Mouse (Mus musculus) intestine, embryonic 16.5 days (tissue): ENCODE data around the gene Plekhj1. TPM values are rescaled to one million over a fixed set of nuclear protein-coding genes. Genes with fewer than 3 reads are reported as not detected.

Source experiments
- ATAC-seq: fragments of 200-750 bp; cut with Nextera tagmentation; 2 replicates; pipeline ENCODE4 v1.8.0; 2017; ENCODE audit warnings: moderate TSS enrichment, moderate library complexity
- H3K27ac ChIP-seq: fragments of 300-500 bp; sonication (generic); 2 replicates; pipeline ENCODE4 v1.5.1; 2014; ENCODE audit warnings: mild to moderate bottlenecking, low read length
- H3K27me3 ChIP-seq: fragments of 300-500 bp; sonication (generic); replicated peaks from 2 replicates; pipeline ENCODE4 v1.6.1; 2014; ENCODE audit warnings: low read length, control low read depth, mixed read lengths; ENCODE audit not compliant: control insufficient read depth, insufficient read depth
- H3K36me3 ChIP-seq: fragments of 300-500 bp; sonication (generic); 2 replicates; pipeline ENCODE4 v1.6.1; 2014; ENCODE audit warnings: low read length, control low read depth; ENCODE audit not compliant: control insufficient read depth, insufficient read depth
- H3K4me1 ChIP-seq: fragments of 300-500 bp; sonication (generic); 2 replicates; pipeline ENCODE4 v1.6.1; 2014; ENCODE audit warnings: low read length, control low read depth, mixed read lengths; ENCODE audit not compliant: control insufficient read depth, insufficient read depth
- H3K4me2 ChIP-seq: fragments of 300-500 bp; sonication (generic); 2 replicates; pipeline ENCODE4 v1.6.1; 2014; ENCODE audit warnings: low read depth, low read length, control low read depth
- H3K4me3 ChIP-seq: fragments of 300-500 bp; sonication (generic); 2 replicates; pipeline ENCODE4 v1.5.1; 2014; ENCODE audit warnings: mild to moderate bottlenecking, low read length
- H3K9ac ChIP-seq: fragments of 300-500 bp; sonication (generic); 2 replicates; pipeline ENCODE4 v1.6.1; 2014; ENCODE audit warnings: low read depth, low read length
- H3K9me3 ChIP-seq: fragments of 300-500 bp; sonication (generic); 2 replicates; pipeline ENCODE4 v1.6.1; 2016; ENCODE audit warnings: low read length, control low read depth; ENCODE audit not compliant: control insufficient read depth
- WGBS: fragments of 180-500 bp; shearing (Covaris S2); extraction: QIAGEN DNeasy Blood & Tissue Kit; methylation state at CpG from one replicate; pipeline ENCODE4 v1.1.7; 2014; 5-methylcytosine and 5-hydroxymethylcytosine counted together
- polyA plus RNA-seq: library from polyadenylated mRNA; unstranded; fragments of >200 nt; fragmentation: Nextera tagmentation; extraction: Ambion mirVana; gene quantifications from 2 replicates; pipeline ENCODE4 v1.2.1, GENCODE M21; 2015

The Plekhj1 gene
- polyA plus RNA-seq, 1 experiment from 2014 or later, result 135 TPM

GRCm38 (mm10) chr10:80760596-80761524 is 37.6 kb downstream of the Plekhj1 start:
- Histone ChIP-seq H3K9me3 (no peaks in the 10 kb centered on the region), H3K4me2 (no peak overlapping the region; the same call in 1 of the 2 replicates), H3K27ac (peak overlapping the region; percentile 57; the same call in 1 of the 2 replicates), H3K9ac (no peak overlapping the region), H3K36me3 (peaks cover 2% of the 10 kb centered on the region; the same call in 1 of the 2 replicates), H3K4me3 (no peak overlapping the region), H3K4me1 (peaks cover 57% of the 10 kb centered on the region), H3K27me3 (no peaks in the 10 kb centered on the region)
- ATAC-seq, result peak; percentile 52
- WGBS, result 65% methylated on average over 4 of the region's 4 CpGs

GRCm38 (mm10) chr10:80758651-80759050 is 39.8 kb downstream of the Plekhj1 start:
- 72% methylated on average over 7 of the region's 7 CpGs for WGBS
- Histone ChIP-seq H3K9me3 (no peaks in the 10 kb centered on the region), H3K4me3 (no peak overlapping the region), H3K4me1 (peaks cover 53% of the 10 kb centered on the region), H3K9ac (no peak overlapping the region), H3K27ac (no peak overlapping the region), H3K36me3 (peaks cover 2% of the 10 kb centered on the region; the same call in 1 of the 2 replicates), H3K27me3 (no peaks in the 10 kb centered on the region), H3K4me2 (no peak overlapping the region)
- no peak for ATAC-seq

- Histone ChIP-seq H3K9me3 (no peaks in the 10 kb centered on the region), H3K27me3 (no peaks in the 10 kb centered on the region), H3K4me2 (no peak overlapping the region), H3K4me3 (no peak overlapping the region), H3K27ac (no peak overlapping the region), H3K9ac (no peak overlapping the region), H3K36me3 (no peaks in the 10 kb centered on the region), H3K4me1 (peaks cover 54% of the 10 kb centered on the region)
- 38% methylated on average over 5 of the region's 5 CpGs for WGBS
- ATAC-seq, result peak; percentile 29; the same call in 1 of the 2 replicates
These were observed 40.7 kb downstream of the Plekhj1 start for GRCm38 (mm10) chr10:80757717-80758116.

- Histone ChIP-seq H3K9me3 (no peaks in the 10 kb centered on the region), H3K36me3 (no peaks in the 10 kb centered on the region), H3K9ac (peak overlapping the region; percentile 90; the same call in 1 of the 2 replicates), H3K27ac (no peak overlapping the region), H3K4me1 (peaks cover 59% of the 10 kb centered on the region), H3K4me3 (peak overlapping the region; percentile 93), H3K4me2 (peak overlapping the region; percentile 84), H3K27me3 (no peaks in the 10 kb centered on the region)
- no peak for ATAC-seq
- 53% methylated on average over 4 of the region's 4 CpGs for WGBS
These were observed 41.5 kb downstream of the Plekhj1 start for GRCm38 (mm10) chr10:80756967-80757366.

GRCm38 (mm10) chr10:80756509-80756908 is 41.9 kb downstream of the Plekhj1 start:
- WGBS, result 50% methylated on average over 2 of the region's 2 CpGs
- no peaks in the 10 kb centered on the region for H3K27me3 ChIP-seq
- H3K9me3 ChIP-seq, result no peaks in the 10 kb centered on the region
- peak overlapping the region; percentile 93 for H3K4me3 ChIP-seq
- H3K9ac ChIP-seq, result peak overlapping the region; percentile 90
- ATAC-seq, result no peak
- no peaks in the 10 kb centered on the region for H3K36me3 ChIP-seq
- H3K4me2 ChIP-seq, result peak overlapping the region; percentile 84
- no peak overlapping the region for H3K27ac ChIP-seq
- H3K4me1 ChIP-seq, result peaks cover 54% of the 10 kb centered on the region

- Histone ChIP-seq H3K9ac (peak overlapping the region; percentile 90), H3K36me3 (no peaks in the 10 kb centered on the region), H3K4me1 (peaks cover 54% of the 10 kb centered on the region), H3K27me3 (no peaks in the 10 kb centered on the region), H3K4me3 (peak overlapping the region; percentile 93), H3K4me2 (peak overlapping the region; percentile 84), H3K9me3 (no peaks in the 10 kb centered on the region), H3K27ac (no peak overlapping the region)
- WGBS, result 19% methylated on average over 3 of the region's 3 CpGs
- no peak for ATAC-seq
These were observed 42.3 kb downstream of the Plekhj1 start for GRCm38 (mm10) chr10:80756099-80756498.

GRCm38 (mm10) chr10:80755291-80756015 is 43.0 kb downstream of the Plekhj1 start:
- no peaks in the 10 kb centered on the region for H3K9me3 ChIP-seq
- H3K4me2 ChIP-seq, result peak overlapping the region; percentile 84
- 1% methylated on average over 71 of the region's 75 CpGs for WGBS
- peak overlapping the region; percentile 93 for H3K4me3 ChIP-seq
- H3K27ac ChIP-seq, result peak overlapping the region; percentile 79
- peak; percentile 45 for ATAC-seq
- no peaks in the 10 kb centered on the region for H3K27me3 ChIP-seq
- peak overlapping the region; percentile 90 for H3K9ac ChIP-seq
- H3K4me1 ChIP-seq, result peaks cover 51% of the 10 kb centered on the region
- H3K36me3 ChIP-seq, result no peaks in the 10 kb centered on the region

GRCm38 (mm10) chr10:80754594-80755290 is 43.7 kb downstream of the Plekhj1 start, which contains the start of gene Dot1l:
TSS of gene Dot1l (plus strand) at chr10:80755206.
- H3K27me3 ChIP-seq, result no peaks in the 10 kb centered on the region
- H3K4me3 ChIP-seq, result peak within 1 kb of the TSS; percentile 93
- H3K4me1 ChIP-seq, result peaks cover 44% of the 10 kb centered on the region
- peak within 1 kb of the TSS; percentile 84 for H3K4me2 ChIP-seq
- WGBS, result 1% methylated on average over 55 of the region's 57 CpGs
- peak within 1 kb of the TSS; percentile 79 for H3K27ac ChIP-seq
- ATAC-seq, result peak; percentile 87
- no peaks in the 10 kb centered on the region for H3K36me3 ChIP-seq
- peak within 1 kb of the TSS; percentile 90 for H3K9ac ChIP-seq
- no peaks in the 10 kb centered on the region for H3K9me3 ChIP-seq
